8 mouse cellular contexts compared by ENCODE assay signal in genomic region chr4:145213999-145214785, GRCm38 (mm10). TPM values are rescaled to one million over a fixed set of nuclear protein-coding genes. Genes with fewer than 3 reads are reported as not detected.
A peak's percentile ranks its signal among the peaks of the same experiment; 100 is the strongest.
DNase-seq lines count a peak whose midpoint lies in the region; ATAC-seq and TF ChIP-seq lines count a peak whose summit lies in the region.

No protein-coding gene starts in this region.

- TF ChIP-seq POLR2A in cortical plate, adult 2 months (IDR thresholded peaks at IDR 0.05; ENCODE audit: extremely low read depth, insufficient read depth, low read length), result no peak

- ATAC-seq in inflammation-experienced regulatory T-cells, adult 6 months, result peak; percentile 60
- peak; percentile 85 for ATAC-seq in megakaryocyte progenitor cell, adult 5-6 weeks (replicated peaks; ENCODE audit: poor library complexity)

- intact Hi-C loops in gastrocnemius, postnatal 14 days (cut with DNase I; ENCODE audit: low total_unique reads), result loop anchor here (2.0 kb wide), 1 partner anchor 75 kb away; no protein-coding TSS in a partner anchor

- H3K27ac ChIP-seq in cortical plate, adult 2 months (ENCODE audit: insufficient read depth, low read length), result no peak overlapping the region

- peak; percentile 97 for DNase-seq in ZHBTc4 (ENCODE audit: low read depth, low spot score)
- peak; percentile 93 for DNase-seq in gastrocnemius, postnatal 14 days
- DNase-seq in left cerebral cortex, adult 9 months (ENCODE audit: low spot score in 2 of 2), result peak; percentile 67 to 95
- peak; percentile 90 to 92 for DNase-seq in right cerebral cortex, postnatal 10 days (ENCODE audit: low spot score in 2 of 2)
- DNase-seq in urinary bladder, postnatal 25 days (ENCODE audit: low spot score), result peak; percentile 93

- no peak overlapping the region for H3K4me3 ChIP-seq in cortical plate, adult 2 months (ENCODE audit: insufficient read depth, low read length)

- TF ChIP-seq CTCF in cortical plate, adult 2 months (IDR thresholded peaks at IDR 0.05; ENCODE audit: extremely low read depth, insufficient read depth, low read length), result peak; percentile 78

- H3K4me1 ChIP-seq in cortical plate, adult 2 months (ENCODE audit: control insufficient read depth, insufficient read depth, low read length), result no peaks in the 10 kb centered on the region

RNA-seq across cellular contexts. Expression of gene Vps13d, which starts 19.4 kb away (rescaled TPM):
- polyA plus RNA-seq in cortical plate, adult 2 months (2012; rRNA removed), result 48.0 and 50.2 TPM in 2 replicates
- total RNA-seq in gastrocnemius, postnatal 14 days (2021), result 10 to 100 TPM; 22.7 to 25.9 TPM
- polyA plus RNA-seq in inflammation-experienced regulatory T-cells, adult 6 months (2017; shearing (Covaris generic)), result 10 to 100 TPM; 10.6 to 27.5 (median 19.6) TPM
- 19.9 and 22.3 TPM in 2 replicates for total RNA-seq in megakaryocyte progenitor cell, adult 5-6 weeks (2015)
- 45.6 and 51.2 TPM in 2 replicates for total RNA-seq in megakaryocyte progenitor cell, adult 5-6 weeks (2017)

RNA-seq across cellular contexts. Expression of gene Tnfrsf1b, which starts 32.5 kb away (rescaled TPM):
- 3.1 and 3.6 TPM in 2 replicates for polyA plus RNA-seq in cortical plate, adult 2 months (2012; rRNA removed)
- total RNA-seq in gastrocnemius, postnatal 14 days (2021), result 1 to 10 TPM; 2.9 to 4.0 TPM
- polyA plus RNA-seq in inflammation-experienced regulatory T-cells, adult 6 months (2017; shearing (Covaris generic)), result 100 to 1,000 TPM in 1 of 3 experiments, 10 to 100 TPM in 2; 83.9 to 124 (median 98.2) TPM
- 29.7 and 32.8 TPM in 2 replicates for total RNA-seq in megakaryocyte progenitor cell, adult 5-6 weeks (2015)
- 33.0 and 34.2 TPM in 2 replicates for total RNA-seq in megakaryocyte progenitor cell, adult 5-6 weeks (2017)

Comparison
In these comparisons a context has a peak if more than half of its experiments do, and no peak if none do; other contexts are left out.
1. RNA of gene Tnfrsf1b, which starts 32.5 kb away (total RNA-seq): 29.7 to 34.2 TPM in megakaryocyte progenitor cell, adult 5-6 weeks; 2.9 to 4.0 TPM in gastrocnemius, postnatal 14 days; every median in the first group is over 4 times any median in the second.
2. Peak in every context shown above with its lines, with median percentiles within 50 percentile points of each other: DNase-seq.